Mouse (Mus musculus) CH12F3 (cell line): ENCODE measurements around the gene Stx4a.
"Not testable (repeated sequence)": the region's sequence is repeated elsewhere in the genome, so short reads cannot be mapped to it uniquely, and the experiment has no call there.

Source experiments
- in situ Hi-C: fragments of 300-500 bp; cut with MboI; formaldehyde crosslinking; loops from 2 replicates; pipeline ENCODE4 v1.14.3; 2020; ENCODE audit warnings: low sequenced_read_pairs

Stx4a gene

DNA sequence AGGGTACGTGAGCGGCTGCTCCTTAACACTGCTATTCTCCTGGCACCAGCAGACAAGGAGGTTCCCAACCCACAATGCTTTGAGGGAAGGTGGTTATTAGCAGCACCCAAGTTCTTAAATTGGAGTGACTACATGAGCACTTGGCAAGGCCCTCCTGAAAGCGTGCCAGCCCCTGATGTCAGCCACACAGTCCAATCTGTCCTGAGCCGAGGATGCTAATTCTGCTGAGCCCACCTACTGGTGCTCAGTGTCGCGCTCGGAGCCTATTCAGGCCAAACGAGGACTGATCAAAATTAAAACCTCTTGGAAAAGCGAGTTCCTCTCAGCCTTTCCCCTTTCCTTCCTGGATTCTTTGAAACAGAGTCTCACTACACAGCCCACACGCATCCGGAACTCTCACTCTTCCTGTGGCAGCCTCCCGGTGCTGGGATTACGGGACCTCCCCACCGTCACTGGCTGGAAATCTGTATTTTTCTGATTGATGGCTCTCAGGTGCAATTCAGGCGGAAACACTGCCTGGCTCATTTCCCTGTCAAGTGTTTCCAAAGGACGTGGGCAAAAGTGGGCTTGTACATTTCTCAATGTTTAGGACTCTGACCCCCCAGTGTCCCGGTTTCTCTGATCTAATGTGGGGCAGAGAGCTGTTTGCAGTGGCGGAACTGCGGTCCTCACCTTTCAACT is 9.7 kb upstream of the Stx4a start:
- in situ Hi-C loops, result no loop called here

DNA sequence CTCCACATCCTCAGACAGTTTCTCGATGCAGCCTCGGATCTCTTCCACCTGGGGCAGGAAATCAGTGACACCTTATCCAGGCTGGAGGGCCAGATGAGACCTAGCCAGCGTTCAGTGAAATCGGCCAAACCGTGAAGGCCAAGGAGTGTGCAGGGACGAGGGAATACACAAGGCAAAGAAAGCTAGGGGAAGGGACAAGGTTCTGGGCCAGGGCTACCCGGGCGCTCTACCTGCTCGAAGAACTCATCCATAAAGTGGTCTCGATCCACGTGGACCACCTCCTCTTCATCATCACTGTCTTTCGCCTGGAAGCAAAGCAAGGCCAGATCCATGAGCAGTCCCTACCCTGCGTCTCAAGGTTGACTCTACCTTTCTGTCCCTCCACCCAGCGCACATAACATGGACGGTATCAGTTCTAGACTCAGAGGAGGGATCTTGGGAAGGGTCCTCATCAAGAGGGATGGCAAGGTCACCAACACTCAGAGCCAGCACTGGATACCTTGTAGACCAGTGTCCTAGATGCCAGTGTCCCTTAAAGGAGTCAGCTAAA is 8.9 kb upstream of the Stx4a start:
- in situ Hi-C loops, result no loop called here

- in situ Hi-C loops, result no loop called here
Observed at GRCm38 (mm10) chr7:127815954-127816821, 7.9 kb upstream of the Stx4a start.

DNA sequence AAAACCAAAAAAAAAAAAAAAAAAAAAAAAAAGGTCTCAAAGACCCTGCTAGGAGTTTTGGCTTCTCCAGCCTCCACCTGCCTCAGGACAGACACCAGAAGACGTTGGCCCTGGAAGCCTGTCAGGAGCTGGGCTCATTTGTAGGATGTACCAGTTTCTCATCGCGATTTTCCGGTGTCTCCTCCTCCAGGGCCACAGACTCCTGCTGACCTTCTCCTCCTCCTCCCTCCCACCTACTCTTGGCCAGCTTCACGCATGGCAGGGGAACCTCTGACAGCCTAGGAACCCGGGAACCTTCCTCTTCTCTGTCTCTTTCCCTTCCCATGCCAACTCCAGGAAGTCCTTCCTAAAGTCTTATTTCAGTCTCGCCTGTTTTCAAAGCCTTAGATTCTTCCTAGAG is 7.0 kb upstream of the Stx4a start:
- in situ Hi-C loops, result no loop called here

DNA sequence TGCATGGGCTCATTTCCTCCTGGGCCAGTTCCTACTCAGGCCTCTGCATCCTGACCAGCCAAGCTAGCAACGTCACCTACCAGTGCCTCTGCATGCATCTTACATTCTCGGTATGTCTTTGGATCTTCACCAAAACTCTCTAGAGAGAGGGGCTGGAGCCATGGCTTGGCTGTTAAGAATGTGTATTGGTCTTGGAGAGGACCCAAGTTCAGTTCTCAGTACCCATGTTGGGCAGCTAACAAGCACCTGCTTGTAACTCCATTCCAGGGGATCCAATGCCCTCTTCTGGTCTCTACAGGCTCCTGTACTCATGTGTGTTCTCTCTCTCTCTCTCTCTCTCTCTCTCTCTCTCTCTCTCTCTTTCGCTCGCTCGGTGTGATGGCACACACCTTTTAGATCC is 6.3 kb upstream of the Stx4a start:
- in situ Hi-C loops, result no loop called here

- in situ Hi-C loops, result no loop called here
Observed at GRCm38 (mm10) chr7:127820836-127821509, 3.1 kb upstream of the Stx4a start.

DNA sequence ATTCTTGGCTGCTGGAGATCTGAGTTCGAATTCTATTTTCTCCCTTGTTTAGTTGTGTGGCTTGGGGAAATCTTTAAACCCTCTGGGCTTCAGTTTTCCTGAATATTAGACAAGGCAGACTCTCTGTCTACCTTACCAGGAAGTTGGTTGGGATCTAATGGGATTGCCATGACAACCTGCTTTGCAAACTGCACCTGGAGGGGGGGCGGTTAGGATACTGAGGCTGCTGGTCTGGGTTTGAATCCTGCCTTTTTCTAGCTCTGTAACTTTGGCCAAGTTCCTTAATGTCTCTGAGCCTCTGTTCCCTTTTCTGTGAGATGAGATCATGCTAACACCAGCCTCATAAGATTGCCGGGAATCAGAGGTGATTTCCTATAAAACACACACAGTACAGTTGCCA is 1.6 kb upstream of the Stx4a start:
- in situ Hi-C loops, result no loop called here

GRCm38 (mm10) chr7:127823236-127824171 is 590 bp upstream of the Stx4a start:
- in situ Hi-C loops, result no loop called here

DNA sequence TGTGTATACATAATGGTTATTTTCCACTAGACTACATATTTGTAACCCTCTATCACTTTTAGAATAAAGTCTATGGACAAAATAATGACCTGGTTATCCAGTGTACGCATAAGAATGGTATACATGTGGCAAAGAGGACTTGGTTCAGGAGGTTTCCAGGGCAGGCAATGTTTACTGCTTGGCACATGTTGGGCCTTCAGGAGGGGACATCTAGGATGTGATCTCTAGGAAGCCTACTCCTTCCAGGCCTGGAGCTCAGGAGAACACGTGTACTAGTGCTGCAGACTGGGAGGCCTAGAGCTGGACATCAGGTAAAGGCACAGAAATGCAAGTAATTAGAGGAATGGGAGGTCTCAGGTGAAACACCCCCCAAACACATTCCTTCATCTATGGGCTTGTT is 11.5 kb downstream of the Stx4a start:
- in situ Hi-C loops, result no loop called here

GRCm38 (mm10) chr7:127837473-127837872 is 13.4 kb downstream of the Stx4a start:
- in situ Hi-C loops, result no loop called here

DNA sequence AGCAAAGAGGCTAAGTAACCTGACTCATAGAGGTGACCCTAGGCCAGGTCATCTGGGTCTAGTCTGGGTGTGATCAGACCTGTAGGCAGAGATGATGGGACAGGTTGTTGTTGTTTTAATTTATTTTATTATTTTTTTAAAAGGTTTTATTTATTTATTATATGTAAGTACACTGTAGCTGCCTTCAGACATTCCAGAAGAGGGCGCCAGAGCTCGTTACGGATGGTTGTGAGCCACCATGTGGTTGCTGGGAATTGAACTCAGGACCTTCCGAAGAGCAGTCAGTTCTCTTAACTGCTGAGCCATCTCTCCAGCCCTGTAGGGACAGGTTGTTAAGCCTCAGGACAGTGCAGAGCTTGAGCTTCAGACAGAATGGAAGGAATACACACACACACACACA is 13.8 kb downstream of the Stx4a start:
- in situ Hi-C loops, result not testable (repeated sequence)

- in situ Hi-C loops, result not testable (repeated sequence)
Observed at GRCm38 (mm10) chr7:127840031-127840430, 15.9 kb downstream of the Stx4a start.

DNA sequence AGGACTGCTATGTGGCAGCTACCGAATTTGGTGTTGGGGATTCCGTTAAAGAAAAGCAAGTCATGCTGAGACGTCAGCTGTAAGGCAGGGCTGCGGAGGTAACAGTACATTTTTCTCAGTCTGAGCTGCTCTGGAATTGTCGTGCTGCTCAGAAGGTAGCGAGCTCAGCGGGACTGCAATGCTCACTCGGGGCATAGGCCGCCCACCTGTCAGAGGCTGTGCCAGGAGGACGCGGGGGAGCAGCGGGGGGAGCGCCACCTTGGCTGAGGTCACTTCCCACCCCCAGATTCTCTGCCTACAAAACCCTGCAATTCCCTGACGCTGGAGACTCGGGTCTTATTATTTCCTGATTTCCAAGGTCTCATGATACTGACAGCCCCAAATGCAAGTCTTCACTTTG is 16.8 kb downstream of the Stx4a start:
- in situ Hi-C loops, result no loop called here

GRCm38 (mm10) chr7:127841340-127842000 is 17.4 kb downstream of the Stx4a start:
- in situ Hi-C loops, result no loop called here

- in situ Hi-C loops, result no loop called here
Observed at GRCm38 (mm10) chr7:127842001-127842718, 18.1 kb downstream of the Stx4a start.

DNA sequence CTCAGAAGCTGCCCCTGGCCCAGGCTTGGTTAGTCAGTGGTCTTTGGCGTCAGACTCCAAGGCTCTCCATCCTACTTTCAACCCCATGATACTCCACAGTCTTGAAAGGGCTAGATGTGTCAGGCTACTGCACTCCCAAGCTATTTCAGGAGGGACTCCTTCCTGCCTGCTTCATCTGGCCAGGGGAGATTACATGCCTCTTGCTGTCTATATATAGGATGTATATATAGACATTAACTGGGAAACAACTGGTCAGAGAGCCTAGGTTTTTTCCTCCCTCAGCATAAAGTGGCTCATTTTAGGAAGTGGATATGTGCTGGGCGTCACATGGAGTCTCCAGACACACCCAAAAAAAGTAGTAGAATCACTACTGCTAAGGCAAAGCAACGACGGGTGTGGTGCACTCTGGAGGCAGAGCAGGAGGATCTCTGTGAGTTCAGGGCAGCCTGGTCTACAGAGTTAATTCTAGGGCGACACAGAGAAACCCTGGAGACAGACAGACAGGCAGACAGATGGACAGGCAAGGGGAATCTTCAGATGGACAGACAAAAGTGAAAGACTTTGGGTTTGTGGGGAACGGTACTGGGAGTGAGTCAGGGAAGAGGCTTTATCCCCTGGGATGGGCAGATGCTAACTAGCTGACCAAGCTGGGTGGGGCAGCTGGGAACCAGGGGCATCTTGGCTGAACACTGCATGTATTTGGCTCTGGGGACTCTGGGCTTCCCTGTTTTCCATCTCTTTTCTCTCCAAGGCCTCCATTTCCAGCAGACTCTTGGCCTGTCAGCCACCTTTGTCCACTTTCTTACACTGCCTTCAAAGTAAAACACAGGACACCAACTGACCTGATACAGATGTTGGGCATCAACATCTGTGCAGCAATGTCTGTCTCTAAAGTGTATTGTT is 26.1 kb downstream of the Stx4a start:
- in situ Hi-C loops, result no loop called here

GRCm38 (mm10) chr7:127850906-127851305 is 26.8 kb downstream of the Stx4a start:
- in situ Hi-C loops, result no loop called here

- in situ Hi-C loops, result no loop called here
Observed at GRCm38 (mm10) chr7:127858258-127858657, 34.2 kb downstream of the Stx4a start.
